Mouse (Mus musculus): ENCODE results near the gene Mlycd.
A peak's percentile ranks its signal among the peaks of the same experiment; 100 is the strongest.
"Not testable (repeated sequence)": the region's sequence is repeated elsewhere in the genome, so short reads cannot be mapped to it uniquely, and the experiment has no call there.

The Mlycd gene

GRCm38 (mm10) chr8:119394524-119395026 lies at the start of gene Mlycd:
Gene Mlycd (plus strand): TSS chr8:119394878.
- peak; percentile 77 for DNase-seq (ENCODE audit: low spot score)

- no peak for DNase-seq (ENCODE audit: low spot score)
Observed at GRCm38 (mm10) chr8:119345029-119345682, 49.5 kb upstream of the Mlycd start.

GRCm38 (mm10) chr8:119345683-119346075 lies 49.0 kb upstream of the Mlycd start:
- no peak for DNase-seq (ENCODE audit: low spot score)

DNA sequence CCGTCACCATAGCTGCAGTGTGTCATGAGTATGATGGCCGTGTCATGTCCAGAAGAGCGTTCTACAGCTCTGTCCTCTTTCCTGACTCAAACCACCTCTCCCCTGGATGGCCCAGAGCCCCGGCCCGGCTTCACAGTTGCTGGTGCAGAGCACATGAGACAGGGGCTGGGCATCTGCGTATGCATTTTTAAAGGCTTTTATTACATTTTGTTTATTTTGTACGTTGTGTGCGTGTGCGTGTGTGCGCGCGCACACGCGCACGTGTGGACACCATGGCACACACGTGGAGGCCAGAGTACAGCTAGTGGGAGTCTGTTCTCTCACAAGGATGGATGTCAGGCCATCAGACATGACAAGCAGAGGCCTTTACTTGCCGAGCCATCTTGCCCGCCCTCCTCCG lies 43.0 kb upstream of the Mlycd start:
- no peak for DNase-seq (ENCODE audit: low spot score)

GRCm38 (mm10) chr8:119352977-119353658 lies 41.6 kb upstream of the Mlycd start:
- DNase-seq (ENCODE audit: low spot score) = no peak

GRCm38 (mm10) chr8:119353659-119354023 lies 41.0 kb upstream of the Mlycd start:
- no peak for DNase-seq (ENCODE audit: low spot score)

DNA sequence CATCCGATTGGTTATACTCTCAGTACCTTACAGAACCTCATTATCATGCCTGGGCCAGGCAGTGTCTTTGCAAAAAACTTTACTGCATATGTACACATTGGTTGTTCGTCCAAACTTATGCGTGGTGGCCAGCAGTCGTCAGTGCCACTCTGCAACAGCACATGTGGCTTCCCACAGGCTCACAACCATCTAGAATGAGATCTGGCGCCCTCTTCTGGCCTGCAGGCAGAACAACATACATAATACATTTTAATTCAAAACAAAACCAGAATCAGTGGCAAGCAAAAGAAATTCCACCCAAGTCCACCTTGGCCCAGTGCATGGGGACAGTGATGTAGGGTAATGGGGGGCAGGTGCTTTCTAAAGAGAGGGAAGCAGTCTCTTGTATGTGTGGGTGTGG lies 38.0 kb upstream of the Mlycd start:
- not testable (repeated sequence) for DNase-seq (ENCODE audit: low spot score)

GRCm38 (mm10) chr8:119358175-119358574 lies 36.5 kb upstream of the Mlycd start:
- DNase-seq (ENCODE audit: low spot score) = no peak

DNA sequence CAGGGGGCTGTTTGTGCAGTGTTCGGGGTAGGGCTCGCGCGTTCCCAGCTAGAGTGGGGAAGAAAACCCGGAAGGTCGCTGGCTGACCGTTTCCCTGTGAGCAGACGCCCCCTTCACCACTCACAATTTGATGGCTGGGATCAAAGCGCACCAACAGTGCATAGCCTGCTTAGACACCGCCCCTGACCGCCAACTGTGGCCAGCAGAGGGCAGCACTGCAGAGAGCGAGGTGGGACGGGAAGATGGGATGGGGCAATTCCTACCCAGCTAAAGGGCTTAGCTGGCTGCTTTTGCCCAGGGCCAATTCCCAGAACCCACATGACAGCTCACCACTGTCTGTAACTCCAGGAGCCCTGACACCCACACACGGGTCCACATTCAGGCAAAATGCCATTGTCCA lies 35.8 kb upstream of the Mlycd start:
- DNase-seq (ENCODE audit: low spot score) = peak; percentile 24

DNA sequence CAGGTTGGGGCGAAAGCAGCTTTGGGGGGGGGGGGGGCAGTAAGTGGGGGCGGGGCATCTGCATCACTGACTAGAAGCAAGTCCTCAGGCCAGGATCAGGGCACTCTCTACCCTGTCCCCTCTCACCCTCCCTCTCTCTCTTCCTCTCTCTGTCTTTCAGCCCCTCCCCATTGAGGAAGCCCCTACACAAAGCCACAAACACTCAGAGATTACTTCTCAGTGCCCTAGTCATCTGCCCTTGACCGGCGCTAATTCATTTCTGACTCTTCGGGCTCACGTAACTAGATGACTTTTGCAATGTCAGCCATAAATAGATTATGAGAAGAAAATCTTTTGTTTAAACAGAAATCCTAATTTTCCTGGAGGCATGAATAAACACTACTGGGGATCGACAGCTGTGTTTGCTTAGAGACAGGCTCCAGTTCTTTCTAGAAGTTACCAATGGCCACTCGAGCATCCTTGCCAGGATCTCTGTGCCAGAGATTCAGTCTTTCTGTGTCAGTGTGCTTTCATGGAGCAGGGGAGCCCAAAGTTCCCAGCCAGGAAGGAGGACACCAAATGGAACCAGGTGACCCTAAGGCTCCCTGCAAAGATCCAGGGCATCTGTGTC lies 33.9 kb upstream of the Mlycd start:
- DNase-seq (ENCODE audit: low spot score) = no peak

DNA sequence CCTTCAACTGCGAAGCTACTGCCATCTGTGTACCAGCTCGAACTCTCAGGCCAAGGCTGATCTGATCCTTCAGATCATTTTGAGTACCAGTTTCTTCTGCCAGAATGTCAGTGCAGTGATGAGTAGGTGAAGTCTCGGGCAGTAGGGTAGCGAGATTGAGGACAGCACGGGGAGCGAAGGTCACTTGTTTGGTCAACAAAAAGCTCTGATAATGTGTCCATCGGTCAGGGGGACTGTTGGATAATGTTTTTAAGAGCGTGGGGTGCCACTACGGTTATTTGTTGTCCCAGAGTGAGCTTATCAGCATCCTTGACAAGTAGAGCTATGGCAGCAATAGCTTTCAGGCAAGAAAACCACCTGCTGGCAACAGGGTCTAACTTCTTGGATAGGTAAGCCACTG lies 20.0 kb upstream of the Mlycd start:
- not testable (repeated sequence) for DNase-seq (ENCODE audit: low spot score)

DNA sequence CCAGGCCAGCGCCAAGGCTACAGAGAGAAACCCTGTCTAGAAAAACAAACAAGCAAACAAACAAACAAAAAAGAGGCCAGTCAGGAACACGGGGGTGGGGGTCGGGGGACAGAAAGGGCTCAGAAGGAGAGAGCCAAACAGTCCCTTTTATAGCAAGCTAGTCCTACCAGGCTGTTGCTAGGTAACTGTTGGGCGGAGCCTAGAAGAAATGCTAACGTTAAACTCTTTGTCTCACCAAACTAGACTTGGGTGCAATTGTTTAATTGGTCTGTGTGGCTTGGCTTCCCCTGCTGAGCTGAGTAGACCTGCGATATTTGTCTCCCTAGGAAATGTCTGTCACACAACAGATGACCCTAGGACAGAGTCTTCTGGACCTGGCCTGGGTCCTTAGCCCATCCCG lies 16.2 kb upstream of the Mlycd start:
- DNase-seq (ENCODE audit: low spot score) = no peak

- no peak for DNase-seq (ENCODE audit: low spot score)
Observed at GRCm38 (mm10) chr8:119380619-119381018, 14.1 kb upstream of the Mlycd start.

GRCm38 (mm10) chr8:119384478-119384877 lies 10.2 kb upstream of the Mlycd start:
- DNase-seq (ENCODE audit: low spot score) = peak; percentile 32

DNA sequence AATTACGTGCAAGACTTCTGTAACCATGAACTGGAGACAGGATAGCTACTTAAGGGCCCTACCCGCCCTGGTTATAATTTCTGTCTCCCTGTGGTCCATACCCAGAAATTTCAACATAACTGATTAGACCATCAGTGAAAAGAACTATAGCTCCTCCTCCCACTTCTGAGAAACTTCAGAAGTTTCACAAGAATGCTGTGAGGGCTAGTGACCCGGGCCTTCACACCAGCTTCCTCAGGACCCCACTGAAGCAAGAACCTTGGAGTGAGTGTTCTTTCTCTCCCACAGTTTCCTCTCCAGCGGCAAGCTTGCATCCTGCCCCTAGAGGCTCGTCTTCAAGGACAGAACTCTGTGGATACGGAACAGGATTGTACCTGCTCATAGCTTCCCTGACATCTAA lies 8.8 kb upstream of the Mlycd start:
- DNase-seq (ENCODE audit: low spot score) = no peak

DNA sequence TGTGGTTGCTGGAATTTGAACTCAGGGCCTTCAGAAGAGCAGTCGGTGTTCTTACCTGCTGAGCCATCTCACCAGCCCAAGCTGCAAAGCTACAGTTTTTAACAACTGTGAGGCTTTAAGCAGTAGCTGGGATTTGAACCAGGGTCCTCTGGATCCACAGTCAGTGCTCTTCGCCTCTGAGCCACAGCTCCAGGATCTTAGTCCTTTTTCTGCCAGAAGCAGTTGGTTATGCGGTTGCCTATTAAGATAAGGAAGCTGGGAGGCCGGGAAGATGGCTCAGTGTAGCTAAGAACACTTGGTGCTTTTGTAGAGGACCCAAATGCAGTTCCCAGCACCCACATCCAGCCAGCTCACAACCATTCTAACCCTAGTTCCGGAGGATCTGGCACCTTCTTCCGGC lies 7.7 kb upstream of the Mlycd start:
- no peak for DNase-seq (ENCODE audit: low spot score)

DNA sequence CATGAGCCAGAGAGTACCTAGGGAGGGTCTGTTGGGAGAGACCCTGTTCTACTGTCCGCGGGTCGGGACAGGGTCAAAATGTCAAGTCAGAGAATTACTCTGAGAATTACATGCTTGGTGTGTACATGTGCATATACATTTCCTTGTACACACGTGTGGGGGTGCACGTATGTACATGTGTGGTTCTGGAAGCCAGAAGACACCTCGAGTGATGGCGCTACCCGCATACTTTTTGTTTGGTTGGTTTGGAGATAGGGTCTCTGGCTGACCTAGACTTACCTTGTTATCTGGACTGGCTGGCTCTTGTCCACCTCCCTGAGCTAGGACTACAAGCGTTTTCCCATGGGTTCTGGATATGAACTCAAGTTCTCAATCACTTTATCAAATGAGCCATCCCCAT lies 581 bp upstream of the Mlycd start:
- no peak for DNase-seq (ENCODE audit: low spot score)

DNA sequence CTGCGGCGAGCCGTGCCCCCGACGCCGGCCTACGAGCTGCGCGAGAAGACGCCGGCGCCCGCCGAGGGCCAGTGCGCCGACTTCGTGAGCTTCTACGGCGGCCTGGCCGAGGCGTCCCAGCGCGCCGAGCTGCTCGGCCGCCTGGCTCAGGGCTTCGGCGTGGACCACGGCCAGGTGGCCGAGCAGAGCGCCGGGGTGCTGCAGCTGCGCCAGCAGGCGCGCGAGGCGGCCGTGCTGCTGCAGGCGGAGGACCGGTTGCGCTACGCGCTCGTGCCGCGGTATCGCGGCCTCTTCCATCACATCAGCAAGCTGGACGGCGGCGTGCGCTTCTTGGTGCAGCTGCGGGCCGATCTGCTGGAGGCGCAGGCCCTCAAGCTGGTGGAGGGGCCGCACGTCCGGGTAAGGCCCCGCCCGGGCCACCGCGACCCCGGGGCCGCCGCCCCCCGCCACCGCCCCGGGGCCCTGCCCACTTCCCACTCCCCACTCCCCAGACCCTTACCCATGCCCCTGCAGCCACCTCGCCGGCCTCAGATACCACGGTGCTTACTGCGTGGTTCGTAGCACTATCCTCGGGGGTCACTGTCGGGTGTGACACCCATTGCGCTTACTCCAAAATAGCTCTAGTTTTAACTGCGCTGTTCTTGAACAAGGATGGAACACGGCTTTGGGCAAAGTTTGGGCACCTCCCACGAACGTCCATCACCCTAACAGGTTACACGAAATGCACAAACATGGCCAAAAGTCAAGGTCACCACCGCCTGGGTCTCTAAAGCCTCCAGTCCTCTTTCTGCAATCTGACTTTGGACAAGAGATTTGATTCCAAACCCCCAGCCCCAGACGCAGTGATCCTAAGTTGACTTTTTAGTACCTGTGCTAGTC lies 633 bp downstream of the Mlycd start:
- no peak for DNase-seq (ENCODE audit: low spot score)

GRCm38 (mm10) chr8:119398558-119398957 lies 3.9 kb downstream of the Mlycd start:
- DNase-seq (ENCODE audit: low spot score) = no peak

GRCm38 (mm10) chr8:119399255-119399654 lies 4.6 kb downstream of the Mlycd start:
- DNase-seq (ENCODE audit: low spot score) = no peak

GRCm38 (mm10) chr8:119400122-119400671 lies 5.5 kb downstream of the Mlycd start:
- DNase-seq (ENCODE audit: low spot score) = no peak

- no peak for DNase-seq (ENCODE audit: low spot score)
Observed at GRCm38 (mm10) chr8:119400904-119401303, 6.2 kb downstream of the Mlycd start.

All from ovary, postnatal 10 days (tissue).